Mouse (Mus musculus) testis, postnatal 14 days (tissue): ENCODE results near the gene Gm20388.

Source experiments
- DNase-seq: peaks from one replicate; pipeline ENCODE4 v3.0.0; 2021; ENCODE audit warnings: low spot score

Gene Gm20388

GRCm38 (mm10) chr8:120895600-120895999, 985.0 kb downstream of the Gm20388 start:
- no peak for DNase-seq

DNA sequence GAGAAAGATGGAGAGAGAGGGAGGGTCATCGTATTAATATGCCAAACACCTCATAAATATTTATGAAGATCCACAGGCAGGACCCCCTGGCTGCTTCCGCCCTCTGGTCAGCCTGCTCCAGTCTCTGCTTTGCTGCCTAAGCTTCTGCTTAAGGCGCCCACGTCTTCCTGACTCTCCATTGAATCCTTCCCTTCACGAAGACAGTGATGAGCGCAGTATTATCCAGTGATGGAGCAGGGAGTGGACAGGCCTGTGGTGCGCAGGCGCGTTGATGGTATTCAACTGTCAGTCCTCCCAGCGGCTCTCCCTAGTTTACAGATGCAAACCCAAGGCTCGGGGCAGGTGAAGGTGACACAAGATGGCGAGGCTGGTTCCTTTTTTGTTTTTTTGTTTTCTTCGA, 985.6 kb downstream of the Gm20388 start:
- DNase-seq, result no peak

DNA sequence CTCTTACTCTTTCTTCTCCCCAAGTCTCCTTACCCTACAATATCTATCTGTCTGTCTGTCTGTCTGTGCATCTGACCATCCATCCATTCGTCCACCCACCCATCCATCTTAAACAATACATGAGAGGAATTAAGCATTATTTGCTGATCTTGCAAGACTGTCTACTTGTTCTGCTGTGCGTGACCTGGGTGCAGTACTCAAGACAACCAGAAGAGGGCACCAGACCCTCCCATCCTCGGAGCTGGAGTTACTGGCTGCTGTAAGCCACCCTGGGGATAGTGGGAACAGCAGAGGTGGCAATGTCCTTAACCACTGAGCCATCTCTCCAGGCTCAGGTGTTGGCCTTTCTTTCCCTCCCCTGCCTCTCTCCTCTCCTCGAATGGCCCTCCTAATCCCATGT, 987.4 kb downstream of the Gm20388 start:
- DNase-seq, result peak; percentile 54

GRCm38 (mm10) chr8:120898828-120899407, 988.3 kb downstream of the Gm20388 start:
- no peak for DNase-seq

- no peak for DNase-seq
These were observed 991.7 kb downstream of the Gm20388 start for GRCm38 (mm10) chr8:120902346-120902745.

- no peak for DNase-seq
These were observed 997.0 kb downstream of the Gm20388 start for GRCm38 (mm10) chr8:120907671-120908070.

DNA sequence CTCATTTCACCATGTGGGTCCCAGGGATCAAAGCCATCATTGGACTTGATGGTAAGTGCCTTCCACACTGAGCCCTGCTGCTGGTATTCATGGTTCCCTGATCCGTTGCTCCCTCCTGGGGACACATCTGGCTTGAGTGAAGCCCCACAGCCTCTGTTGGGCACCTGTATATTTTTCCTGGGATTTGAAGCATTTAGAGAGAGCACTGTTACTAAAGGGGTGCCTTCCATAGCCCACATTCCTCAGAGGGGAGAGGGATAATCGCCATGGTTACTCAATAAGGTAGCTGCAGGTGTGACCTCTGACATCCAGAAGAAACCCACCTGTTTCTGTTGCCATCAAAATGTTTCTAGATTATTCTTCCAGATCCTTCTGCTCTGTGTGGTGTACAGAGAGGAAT, 1000.3 kb downstream of the Gm20388 start:
- DNase-seq, result no peak

DNA sequence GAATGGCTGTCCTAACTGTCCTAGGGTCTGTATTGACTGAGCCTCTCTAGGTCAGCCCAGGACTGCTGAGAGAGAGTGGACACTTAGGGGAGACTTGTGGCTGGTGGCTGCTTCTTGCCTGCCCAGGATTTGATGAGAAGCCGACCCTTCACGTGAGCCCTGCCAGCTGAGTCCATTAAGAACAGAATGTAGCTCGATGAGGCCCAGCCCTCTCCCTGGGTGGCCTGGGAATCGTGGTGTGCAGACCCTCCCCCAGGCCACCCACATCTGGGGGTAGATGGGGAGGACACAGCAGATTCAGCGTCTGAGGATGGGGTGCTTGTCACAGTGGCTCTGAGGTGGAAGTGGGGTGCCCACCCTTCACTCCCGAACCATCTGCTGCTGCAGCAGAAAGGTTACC, 1001.8 kb downstream of the Gm20388 start:
- no peak for DNase-seq

DNA sequence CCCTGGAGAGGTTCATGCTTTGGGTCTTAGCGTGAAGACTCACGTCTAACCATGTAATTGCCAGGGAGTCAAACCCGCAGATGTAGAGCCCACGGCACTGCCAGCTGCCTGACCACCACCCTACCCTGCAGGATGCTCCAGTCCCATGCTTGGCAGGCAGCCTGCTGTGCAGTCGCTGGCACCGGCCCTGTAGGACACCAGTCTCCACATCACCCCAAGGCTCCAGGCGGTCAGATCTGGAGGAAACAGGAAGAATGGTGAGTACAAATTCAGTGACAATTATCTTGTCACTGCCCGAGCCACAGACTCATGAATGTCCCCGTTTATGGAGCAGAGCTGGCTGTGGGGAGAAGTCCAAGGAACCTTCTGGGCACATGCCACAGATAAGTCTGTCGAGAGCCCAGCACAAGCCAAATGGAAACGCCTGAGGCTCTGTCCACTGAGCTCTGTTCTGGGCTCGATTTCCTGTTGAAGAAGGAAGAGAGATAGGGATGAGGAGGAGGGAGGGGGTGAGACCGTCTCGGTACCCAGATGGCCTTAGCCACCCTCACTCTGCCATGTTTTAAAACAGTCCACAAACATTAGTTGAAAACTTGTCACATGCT, 1006.3 kb downstream of the Gm20388 start:
- DNase-seq, result no peak

DNA sequence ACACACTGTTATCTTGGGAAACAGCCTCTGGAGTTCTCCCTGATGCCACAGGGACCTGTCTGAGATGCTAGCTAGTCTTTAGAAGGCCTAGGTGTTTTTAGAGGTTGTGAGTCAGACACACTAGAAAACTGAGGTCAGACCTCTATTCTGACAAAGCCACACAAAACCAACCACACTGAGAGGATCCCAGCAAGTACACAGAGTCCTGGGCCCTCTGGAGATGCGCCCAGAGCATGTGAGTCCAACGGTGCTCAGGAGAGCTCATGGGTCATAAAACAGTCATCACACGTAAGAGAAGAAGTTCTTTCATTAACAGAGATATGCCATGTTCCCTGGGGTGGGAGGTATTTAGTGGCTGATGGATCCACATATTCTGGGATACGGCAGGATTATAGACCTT, 1009.9 kb downstream of the Gm20388 start:
- DNase-seq, result no peak

GRCm38 (mm10) chr8:120926201-120926600, 1015.6 kb downstream of the Gm20388 start:
- DNase-seq, result no peak

- no peak for DNase-seq
These were observed 1017.4 kb downstream of the Gm20388 start for GRCm38 (mm10) chr8:120928082-120928481.

DNA sequence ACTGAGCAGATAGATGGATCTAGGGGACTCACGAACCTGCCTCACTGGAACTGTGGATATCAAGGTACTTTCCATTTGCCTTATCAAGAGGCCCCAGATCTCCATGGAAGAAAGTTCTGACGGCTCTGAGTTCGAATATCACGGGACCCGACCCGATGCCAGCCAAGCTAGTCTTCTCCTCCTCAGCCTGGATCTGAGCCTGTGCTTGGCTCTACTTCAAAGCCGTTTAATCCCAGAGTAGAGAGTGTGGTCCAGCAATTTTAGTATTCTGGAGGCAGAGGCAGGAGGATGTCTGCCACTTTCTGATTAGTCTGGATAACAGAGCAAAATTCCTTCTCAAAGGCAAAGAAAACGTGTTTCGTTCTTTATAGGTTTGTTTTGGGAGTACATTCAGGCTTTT, 1024.0 kb downstream of the Gm20388 start:
- DNase-seq, result no peak

GRCm38 (mm10) chr8:120936685-120937084, 1026.0 kb downstream of the Gm20388 start:
- no peak for DNase-seq

DNA sequence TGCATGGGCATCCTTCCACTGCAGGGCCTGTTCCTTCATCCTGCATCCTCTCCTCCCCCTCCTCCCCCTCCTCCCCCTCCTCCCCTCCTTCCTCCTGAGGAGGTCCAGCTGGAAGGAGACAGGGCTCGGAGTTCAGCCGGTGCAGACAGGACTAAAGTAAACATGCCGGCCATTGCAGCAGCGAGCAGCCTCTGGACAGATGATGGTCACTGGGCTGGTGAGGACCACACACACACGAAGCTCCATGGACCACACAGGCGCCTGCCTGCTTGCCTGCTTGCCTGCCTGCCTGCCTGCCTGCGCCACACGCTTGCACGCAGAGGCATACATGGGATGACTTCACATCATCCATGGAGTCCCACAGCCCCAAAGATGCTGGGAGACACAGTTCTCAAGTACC, 1026.8 kb downstream of the Gm20388 start:
- no peak for DNase-seq

DNA sequence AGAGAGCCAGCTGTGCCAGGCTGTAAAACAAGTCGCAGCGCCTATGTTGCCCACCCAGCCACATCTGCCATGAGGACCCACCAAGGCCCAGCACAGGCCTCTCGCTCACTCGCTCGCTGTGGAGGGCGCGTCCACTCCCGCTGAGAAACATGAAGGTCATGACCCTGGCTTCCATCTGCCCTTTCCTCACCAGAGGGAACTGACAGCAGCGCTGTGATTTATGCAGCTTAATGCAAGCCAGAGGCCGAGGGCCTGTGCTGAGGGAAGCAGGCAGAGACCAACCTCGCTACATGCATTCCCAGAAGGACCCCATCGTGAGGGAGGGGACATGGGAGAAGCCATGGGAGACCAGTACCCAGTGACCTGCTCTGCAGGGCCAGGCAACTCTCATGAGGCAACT, 1029.6 kb downstream of the Gm20388 start:
- DNase-seq, result no peak

DNA sequence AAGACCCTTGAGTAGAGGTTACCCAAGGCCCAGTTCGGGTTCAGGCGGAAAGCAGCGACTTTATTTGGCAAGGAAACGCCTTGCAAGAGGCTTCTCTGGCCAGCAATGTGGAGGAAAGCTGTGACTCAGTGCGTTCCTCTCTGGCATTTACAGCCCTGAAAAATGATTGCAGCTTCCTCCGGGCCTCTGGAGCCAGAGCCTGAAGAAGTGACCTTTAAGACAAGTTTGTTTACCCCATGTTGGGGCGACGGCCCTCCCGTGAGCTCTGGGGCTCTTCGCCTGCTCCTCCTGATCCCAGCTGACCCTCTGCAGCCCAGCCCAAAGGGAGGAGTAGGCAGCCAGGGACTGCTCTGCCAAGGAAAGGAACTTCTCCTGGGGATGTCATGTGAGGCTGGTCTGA, 1036.6 kb downstream of the Gm20388 start:
- no peak for DNase-seq

- no peak for DNase-seq
These were observed 1037.5 kb downstream of the Gm20388 start for GRCm38 (mm10) chr8:120948050-120948595.

DNA sequence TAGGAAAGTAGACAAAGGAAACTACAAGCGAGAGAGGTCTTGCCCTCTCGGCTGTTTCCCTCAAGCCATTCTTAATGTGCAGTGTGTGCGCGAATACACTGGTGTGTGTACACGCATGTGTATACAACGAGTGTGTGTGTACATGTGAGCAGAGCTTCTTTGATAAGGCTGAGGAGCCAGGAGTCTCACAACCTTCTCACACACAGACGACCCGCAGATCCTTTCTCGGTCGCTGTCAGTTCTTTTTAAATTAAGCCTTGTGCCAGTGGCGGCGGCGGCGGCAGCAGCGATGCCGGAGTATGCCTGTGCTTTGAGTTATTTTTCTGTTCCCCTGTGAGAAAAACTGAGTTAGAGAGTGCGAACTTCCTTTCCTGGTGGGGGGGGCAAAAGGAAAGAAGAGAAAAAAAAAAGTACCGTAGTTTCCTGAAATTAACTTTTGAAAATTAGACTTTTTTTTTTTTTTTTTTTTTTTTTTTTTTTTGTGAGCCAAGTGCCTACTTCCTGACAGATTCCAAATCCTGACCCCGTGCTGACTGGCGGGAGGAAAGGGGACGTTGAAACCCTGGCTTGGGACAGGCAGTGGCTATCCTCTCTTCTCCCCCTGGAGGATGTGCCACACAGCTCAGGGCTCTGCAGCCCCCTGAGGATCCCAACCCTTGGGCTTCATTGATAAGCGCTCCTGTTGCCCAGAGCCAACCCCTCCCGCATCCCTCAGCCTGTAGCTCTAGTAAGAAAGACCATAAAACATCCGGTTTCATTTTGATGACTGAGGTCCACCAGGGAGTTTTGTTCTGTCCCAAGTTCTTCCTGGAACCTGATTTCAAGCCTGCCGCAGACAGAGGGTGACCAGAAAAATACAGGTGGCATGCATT, 1038.2 kb downstream of the Gm20388 start:
- DNase-seq, result no peak

- no peak for DNase-seq
These were observed 1040.1 kb downstream of the Gm20388 start for GRCm38 (mm10) chr8:120950674-120951218.

DNA sequence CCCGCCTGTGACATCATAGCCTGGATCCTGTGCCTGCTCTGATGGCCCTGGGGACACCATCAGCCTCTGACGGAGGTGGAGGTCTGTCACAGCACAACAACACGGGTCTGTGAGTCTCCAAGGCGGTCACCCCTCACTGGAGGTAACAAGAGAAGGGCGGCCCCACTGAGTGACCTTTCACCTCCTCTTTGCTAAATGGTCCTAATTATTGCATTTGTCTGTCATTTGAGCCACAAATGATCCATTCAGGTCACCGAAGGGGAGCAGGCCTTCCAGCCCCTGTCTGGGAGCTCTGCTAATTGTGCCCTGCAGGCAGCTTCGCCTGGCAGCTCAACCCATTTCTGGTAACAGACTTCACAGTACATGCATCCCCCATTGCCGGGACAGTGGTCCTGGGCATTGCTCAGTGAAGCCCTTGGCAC, 1048.8 kb downstream of the Gm20388 start:
- DNase-seq, result no peak

GRCm38 (mm10) chr8:120962606-120963380, 1052.2 kb downstream of the Gm20388 start:
- no peak for DNase-seq
